ENCODE assay signal across 10 mouse cellular contexts in the genomic region with DNA sequence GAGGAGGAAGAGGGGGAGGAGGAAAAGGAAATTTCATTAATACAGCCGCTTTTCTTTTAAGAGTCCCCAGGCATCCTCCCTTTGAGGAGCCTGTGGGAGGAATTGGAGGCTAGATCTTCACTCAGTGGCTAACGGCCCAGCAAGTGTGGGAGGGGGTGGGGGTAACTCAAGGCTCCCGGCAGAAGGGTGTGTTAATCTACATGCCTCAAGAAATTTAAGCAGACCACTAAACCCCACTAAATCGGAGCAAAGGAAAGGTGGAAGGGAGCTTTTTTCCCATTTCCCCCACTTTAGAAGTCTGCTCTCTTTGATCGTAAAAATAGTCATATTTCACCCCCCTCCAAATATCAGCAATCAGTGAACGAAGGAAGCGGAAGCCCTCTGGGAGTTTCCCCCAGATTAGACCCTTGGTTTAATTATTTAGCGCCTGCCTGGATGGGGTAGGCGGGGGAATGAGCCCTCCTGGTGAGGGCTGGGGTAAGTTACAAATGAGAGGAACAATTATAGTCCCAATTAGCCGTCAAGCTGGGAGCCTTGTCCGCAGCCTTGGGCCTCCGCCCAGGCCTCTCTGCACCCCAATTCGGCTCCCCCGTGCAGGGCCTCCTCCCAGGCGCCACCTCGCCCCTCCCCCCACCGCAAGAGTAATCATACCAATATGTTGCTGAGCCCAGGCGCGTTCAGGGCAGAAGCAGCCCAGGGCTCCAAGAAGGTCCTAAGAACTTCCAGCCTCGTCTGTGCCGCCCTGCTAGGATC. TPM values are rescaled to one million over a fixed set of nuclear protein-coding genes. Genes with fewer than 3 reads are reported as not detected.
DNase-seq lines count a peak whose midpoint lies in the region; ATAC-seq and TF ChIP-seq lines count a peak whose summit lies in the region.
"Had no signal": no experiment of that assay in that cellular context is flagged by ENCODE, and none has a peak within 500 bp of the region (broad histone marks: within the 10 kb centered on the region; RNA-seq: fewer than 3 reads in every experiment).

No protein-coding gene starts in this region.

- no peak overlapping the region for H3K4me3 ChIP-seq in kidney, postnatal 0 days (replicated peaks; ENCODE audit: low read depth, low read length)
- no peak overlapping the region for H3K4me3 ChIP-seq in embryonic facial prominence, embryonic 13.5 days
- 0 out of 2 replicates have a peak overlapping the region, but pooled peaks have one; percentile 4 for H3K4me3 ChIP-seq in limb, embryonic 15.5 days

- no peak overlapping the region; the same call in 1 of the 2 replicates for H3K27ac ChIP-seq in kidney, postnatal 0 days
- peak overlapping the region; percentile 97 for H3K27ac ChIP-seq in embryonic facial prominence, embryonic 13.5 days
- H3K27ac ChIP-seq in limb, embryonic 15.5 days = peak overlapping the region; percentile 89

- H3K9ac ChIP-seq in kidney, postnatal 0 days (ENCODE audit: low read depth, low read length) = 0 out of 2 replicates have a peak overlapping the region, but pooled peaks have one; percentile 40
- H3K9ac ChIP-seq in embryonic facial prominence, embryonic 13.5 days = 0 out of 2 replicates have a peak overlapping the region, but pooled peaks have one; percentile 32
- H3K9ac ChIP-seq in limb, embryonic 15.5 days = no peak overlapping the region

- no peaks in the 10 kb centered on the region for H3K27me3 ChIP-seq in kidney, postnatal 0 days (ENCODE audit: insufficient read depth, low read length)
- H3K27me3 ChIP-seq in embryonic facial prominence, embryonic 13.5 days = no peaks in the 10 kb centered on the region
- no peaks in the 10 kb centered on the region for H3K27me3 ChIP-seq in limb, embryonic 15.5 days

- no peak for ATAC-seq in kidney, postnatal 0 days (replicated peaks; ENCODE audit: low FRiP score, low read depth)
- peak; percentile 29; the same call in 1 of the 2 replicates for ATAC-seq in embryonic facial prominence, embryonic 13.5 days (ENCODE audit: insufficient number of reproducible peaks, insufficient read depth, low FRiP score, low TSS enrichment, low read depth)
- ATAC-seq in limb, embryonic 15.5 days (ENCODE audit: insufficient number of reproducible peaks, low FRiP score, low TSS enrichment, low read depth) = peak; percentile 50; the same call in 1 of the 2 replicates
- ATAC-seq: lung, postnatal 0 days had no signal

- 8% methylated on average over 21 of the region's 21 CpGs for WGBS in kidney, postnatal 0 days
- 5% methylated on average over 21 of the region's 21 CpGs for WGBS in embryonic facial prominence, embryonic 13.5 days
- WGBS in limb, embryonic 15.5 days = 5% methylated on average over 21 of the region's 21 CpGs

- no peaks in the 10 kb centered on the region for H3K36me3 ChIP-seq in kidney, postnatal 0 days (ENCODE audit: insufficient read depth, low read length)
- H3K36me3 ChIP-seq in embryonic facial prominence, embryonic 13.5 days = no peaks in the 10 kb centered on the region
- no peaks in the 10 kb centered on the region for H3K36me3 ChIP-seq in limb, embryonic 15.5 days

- peaks cover 14% of the 10 kb centered on the region; the same call in 1 of the 2 replicates for H3K4me1 ChIP-seq in kidney, postnatal 0 days (replicated peaks; ENCODE audit: insufficient read depth, low read length)
- peaks cover 64% of the 10 kb centered on the region for H3K4me1 ChIP-seq in embryonic facial prominence, embryonic 13.5 days
- peaks cover 44% of the 10 kb centered on the region for H3K4me1 ChIP-seq in limb, embryonic 15.5 days

- no peak for TF ChIP-seq CTCF in kidney, postnatal 0 days (IDR thresholded peaks at IDR 0.05; ENCODE audit: low read depth)

- H3K4me2 ChIP-seq in kidney, postnatal 0 days (ENCODE audit: low read length) = peak overlapping the region; percentile 45
- H3K4me2 ChIP-seq in embryonic facial prominence, embryonic 13.5 days = peak overlapping the region; percentile 38
- peak overlapping the region; percentile 29 for H3K4me2 ChIP-seq in limb, embryonic 15.5 days

- no peaks in the 10 kb centered on the region for H3K9me3 ChIP-seq in kidney, postnatal 0 days (replicated peaks; ENCODE audit: low read length)
- H3K9me3 ChIP-seq in embryonic facial prominence, embryonic 13.5 days = no peaks in the 10 kb centered on the region
- H3K9me3 ChIP-seq in limb, embryonic 15.5 days = no peaks in the 10 kb centered on the region

- DNase-seq in kidney, postnatal 0 days (ENCODE audit: low spot score) = peak; percentile 54
- DNase-seq in kidney, postnatal 25 days = no peak
- DNase-seq in c-Kit-positive CD71-positive TER-119-positive erythroid progenitor cells, embryonic 14.5 days (ENCODE audit: low spot score) = peak; percentile 37
- DNase-seq in cerebellum, postnatal 4 days (ENCODE audit: low spot score in 2 of 2) = no peak
- no peak for DNase-seq in spleen, postnatal 4 days (ENCODE audit: low spot score in 2 of 2)
- DNase-seq: cerebellum, postnatal 14 days; kidney, adult 9 months had no signal

RNA-seq across cellular contexts. Expression of a gene that starts 1.6 kb away (rescaled TPM):
- 5.8 and 6.9 TPM in 2 replicates for polyA plus RNA-seq in kidney, postnatal 0 days (2015; fragmentation: Nextera tagmentation; extraction: Ambion mirVana)
- 103 and 107 TPM in 2 replicates for polyA plus RNA-seq in embryonic facial prominence, embryonic 13.5 days (2015; fragmentation: Nextera tagmentation; extraction: Ambion mirVana)
- polyA plus RNA-seq in limb, embryonic 15.5 days (2015; fragmentation: Nextera tagmentation; extraction: Ambion mirVana) = 47.6 and 65.0 TPM in 2 replicates

RNA-seq across cellular contexts. Expression of a gene that starts 6.3 kb away (rescaled TPM):
- 26.1 and 26.9 TPM in 2 replicates for polyA plus RNA-seq in kidney, postnatal 0 days (2015; fragmentation: Nextera tagmentation; extraction: Ambion mirVana)
- 39.5 and 47.3 TPM in 2 replicates for polyA plus RNA-seq in embryonic facial prominence, embryonic 13.5 days (2015; fragmentation: Nextera tagmentation; extraction: Ambion mirVana)
- 32.8 and 34.4 TPM in 2 replicates for polyA plus RNA-seq in limb, embryonic 15.5 days (2015; fragmentation: Nextera tagmentation; extraction: Ambion mirVana)

RNA-seq across cellular contexts. Expression of a gene that starts 28.8 kb away (rescaled TPM):
- 77.4 and 81.4 TPM in 2 replicates for polyA plus RNA-seq in kidney, postnatal 0 days (2015; fragmentation: Nextera tagmentation; extraction: Ambion mirVana)
- 94.9 and 105 TPM in 2 replicates for polyA plus RNA-seq in embryonic facial prominence, embryonic 13.5 days (2015; fragmentation: Nextera tagmentation; extraction: Ambion mirVana)
- 86.3 and 89.5 TPM in 2 replicates for polyA plus RNA-seq in limb, embryonic 15.5 days (2015; fragmentation: Nextera tagmentation; extraction: Ambion mirVana)

RNA-seq across cellular contexts. Expression of a gene that starts 33.0 kb away (rescaled TPM):
- polyA plus RNA-seq in kidney, postnatal 0 days (2015; fragmentation: Nextera tagmentation; extraction: Ambion mirVana) = 4.6 TPM in 2 replicates
- 2.8 and 2.9 TPM in 2 replicates for polyA plus RNA-seq in embryonic facial prominence, embryonic 13.5 days (2015; fragmentation: Nextera tagmentation; extraction: Ambion mirVana)
- polyA plus RNA-seq in limb, embryonic 15.5 days (2015; fragmentation: Nextera tagmentation; extraction: Ambion mirVana) = 2.4 and 3.1 TPM in 2 replicates

Comparison
In these comparisons a context has a peak if more than half of its experiments do, and no peak if none do; other contexts are left out.
1. DNase-seq: peak in kidney, postnatal 0 days (single experiment) and c-Kit-positive CD71-positive TER-119-positive erythroid progenitor cells, embryonic 14.5 days (single experiment); none in kidney, postnatal 25 days (0 of 2), cerebellum, postnatal 4 days (0 of 2) and spleen, postnatal 4 days (0 of 2).
2. Peak in every context shown above with its lines, with median percentiles within 50 percentile points of each other: H3K4me2 ChIP-seq.